Mouse (Mus musculus) testis, adult 2 months (tissue): ENCODE data around the gene Layn. TPM values are rescaled to one million over a fixed set of nuclear protein-coding genes. Genes with fewer than 3 reads are reported as not detected.

Experiments
- H3K27ac ChIP-seq: fragments of 200-500 bp; 2 replicates; pipeline ENCODE4 v1.5.1; 2012; ENCODE audit warnings: low read depth, low read length; ENCODE audit not compliant: control insufficient read depth, insufficient read depth
- H3K27me3 ChIP-seq: fragments of 200-500 bp; 2 replicates; pipeline ENCODE4 v1.6.1; 2012; ENCODE audit warnings: mild to moderate bottlenecking, low read length, moderate library complexity; ENCODE audit not compliant: control insufficient read depth, insufficient read depth
- H3K36me3 ChIP-seq: fragments of 200-500 bp; 2 replicates; pipeline ENCODE4 v1.6.1; 2012; ENCODE audit warnings: mild to moderate bottlenecking, low read length; ENCODE audit not compliant: control insufficient read depth, insufficient read depth
- H3K4me1 ChIP-seq: fragments of 200-500 bp; 2 replicates; pipeline ENCODE4 v1.6.1; 2012; ENCODE audit warnings: low read length; ENCODE audit not compliant: control insufficient read depth, insufficient read depth
- H3K4me3 ChIP-seq: fragments of 200-500 bp; 2 replicates; pipeline ENCODE4 v1.5.1; 2012; ENCODE audit warnings: low read depth, mild to moderate bottlenecking, low read length, moderate library complexity, mixed read lengths; ENCODE audit not compliant: control insufficient read depth
- CTCF ChIP-seq: fragments of 200-500 bp; IDR thresholded peaks from 2 replicates; pipeline ENCODE4 v1.5.1; 2012; ENCODE audit warnings: low read depth, mild to moderate bottlenecking, inconsistent platforms, low read length, moderate library complexity; ENCODE audit not compliant: control insufficient read depth, insufficient read depth, insufficient replicate concordance
- POLR2A ChIP-seq: fragments of 200-500 bp; IDR thresholded peaks from 2 replicates; pipeline ENCODE4 v1.6.1; 2012; ENCODE audit warnings: low read depth, mild to moderate bottlenecking, inconsistent platforms, low read length, moderate library complexity; ENCODE audit not compliant: control insufficient read depth
- polyA plus RNA-seq: library from polyadenylated mRNA; depleted of rRNA; stranded (reverse); fragments of >200 nt; gene quantifications from 2 replicates; pipeline ENCODE4 v1.2.3, GENCODE M21; 2012; rRNA removed

The Layn gene
- polyA plus RNA-seq = 0.61 and 0.65 TPM in 2 replicates

DNA sequence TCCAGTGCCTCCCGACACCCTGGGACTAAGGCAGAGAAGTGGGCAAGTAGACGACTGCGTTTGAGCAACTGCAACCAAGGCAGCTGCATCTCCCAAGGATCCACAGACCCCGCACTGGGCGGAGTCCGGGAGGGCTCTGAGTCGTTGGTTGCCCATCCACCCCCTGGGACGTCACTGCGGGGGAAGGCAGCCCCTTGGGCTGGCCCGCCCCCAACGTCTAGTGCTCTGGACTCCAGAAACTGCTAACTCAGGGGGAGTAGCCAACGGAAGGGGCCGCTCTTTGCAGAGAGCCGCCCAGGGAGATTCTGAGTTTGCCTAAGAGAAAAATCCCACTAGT lies at the start of gene Layn:
TSS of gene Layn (minus strand) at position 116 of the 337 bp plus-strand sequence.
- H3K4me3 ChIP-seq = peak within 1 kb of the TSS; percentile 66
- H3K36me3 ChIP-seq = no peaks in the 10 kb centered on the region
- no peaks in the 10 kb centered on the region for H3K27me3 ChIP-seq
- TF ChIP-seq POLR2A (no peak), CTCF (no peak)
- H3K27ac ChIP-seq = no peak within 1 kb of the TSS; the same call in 1 of the 2 replicates
- H3K4me1 ChIP-seq = peaks cover 9% of the 10 kb centered on the region

DNA sequence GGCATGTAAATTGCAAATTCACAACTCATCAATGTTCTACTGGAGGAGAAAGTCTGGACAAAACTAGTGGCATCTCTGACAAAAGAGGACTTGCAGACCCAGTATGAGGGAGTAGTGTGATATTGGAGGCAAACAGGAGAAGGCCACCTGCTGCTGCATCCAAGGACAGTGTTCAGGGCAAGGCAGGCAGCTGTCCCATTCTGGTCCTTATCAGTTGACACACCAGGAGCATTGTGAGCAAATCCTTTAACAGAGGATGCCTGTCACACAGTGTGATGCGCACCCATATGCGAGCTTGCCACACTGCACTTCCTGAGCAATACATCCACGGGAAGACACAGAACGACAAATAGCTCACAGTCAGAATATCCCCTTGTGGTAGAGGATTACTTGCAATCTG lies 37.9 kb upstream of the Layn start:
- no peak overlapping the region; the same call in 1 of the 2 replicates for H3K4me3 ChIP-seq
- TF ChIP-seq POLR2A (peak; percentile 59; the same call in 1 of the 2 replicates), CTCF (no peak)

DNA sequence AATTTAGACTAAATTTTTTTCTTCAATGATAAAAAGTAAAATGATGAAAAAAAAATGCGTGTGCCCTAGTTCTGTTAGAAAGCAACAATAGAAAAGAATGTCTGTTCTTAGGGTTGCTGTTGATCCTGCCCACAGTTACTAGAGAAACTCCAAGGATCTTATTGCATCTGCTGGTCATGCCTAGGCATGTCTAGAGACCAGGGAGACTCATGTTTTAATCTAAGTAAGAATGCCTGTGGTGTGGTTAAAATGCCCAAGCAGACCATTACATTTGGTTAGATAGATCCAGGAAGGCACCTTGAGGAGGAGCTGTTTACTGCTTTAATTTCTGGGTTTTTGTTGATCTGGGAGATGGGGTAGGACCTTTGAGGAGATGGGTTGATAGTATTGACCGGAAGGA lies 28.9 kb upstream of the Layn start:
- no peak for TF ChIP-seq POLR2A
- TF ChIP-seq CTCF = no peak
- Histone ChIP-seq H3K36me3 (peaks cover 2% of the 10 kb centered on the region; the same call in 1 of the 2 replicates), H3K27ac (no peak overlapping the region), H3K4me1 (peaks cover 4% of the 10 kb centered on the region; the same call in 1 of the 2 replicates), H3K4me3 (no peak overlapping the region; the same call in 1 of the 2 replicates), H3K27me3 (no peaks in the 10 kb centered on the region)

More for the DNA sequence above, 37.9 kb upstream of the Layn start:
- Histone ChIP-seq H3K27me3 (no peaks in the 10 kb centered on the region), H3K4me1 (no peaks in the 10 kb centered on the region), H3K36me3 (no peaks in the 10 kb centered on the region), H3K27ac (no peak overlapping the region)

DNA sequence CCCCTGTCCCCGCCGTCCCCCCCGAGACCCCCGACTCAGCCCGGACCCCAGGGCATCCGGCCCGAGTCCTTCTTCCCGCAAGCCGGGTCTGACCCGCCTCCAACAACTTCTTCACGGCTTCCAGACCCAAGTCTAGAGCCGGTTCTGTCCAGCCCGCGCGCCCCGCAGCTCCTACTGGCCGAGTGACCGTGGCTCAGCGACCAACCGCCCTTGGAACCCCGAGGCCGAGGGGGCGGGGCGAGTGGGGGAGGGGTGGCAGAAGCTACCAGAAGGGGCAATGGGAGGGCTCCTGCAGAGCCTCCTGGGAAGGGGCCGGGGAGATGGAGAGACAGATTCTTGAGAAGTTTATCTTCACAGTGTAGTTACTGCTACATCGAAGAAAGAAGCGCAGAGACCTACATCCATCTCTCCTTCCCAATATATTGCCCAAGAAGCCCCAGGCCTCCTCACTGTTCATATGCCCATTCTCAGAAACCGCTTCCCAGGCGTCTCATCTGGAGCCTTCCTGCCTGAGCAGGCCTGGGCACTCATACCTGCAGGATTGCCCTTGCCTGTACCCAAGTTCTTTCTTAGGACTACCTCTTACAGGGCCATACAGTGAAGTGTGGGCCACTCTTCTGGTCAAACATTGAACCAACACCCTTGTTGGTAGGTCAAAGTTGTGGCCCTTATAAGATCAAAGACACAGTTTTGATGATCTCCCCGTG lies 27.1 kb upstream of the Layn start:
- peak overlapping the region; percentile 99 for H3K27ac ChIP-seq
- no peaks in the 10 kb centered on the region for H3K27me3 ChIP-seq
- peaks cover 4% of the 10 kb centered on the region; the same call in 1 of the 2 replicates for H3K4me1 ChIP-seq
- TF ChIP-seq POLR2A = peak; percentile 82; the same call in 1 of the 2 replicates
- TF ChIP-seq CTCF = no peak
- peak overlapping the region; percentile 92 for H3K4me3 ChIP-seq
- H3K36me3 ChIP-seq = peaks cover 2% of the 10 kb centered on the region; the same call in 1 of the 2 replicates

DNA sequence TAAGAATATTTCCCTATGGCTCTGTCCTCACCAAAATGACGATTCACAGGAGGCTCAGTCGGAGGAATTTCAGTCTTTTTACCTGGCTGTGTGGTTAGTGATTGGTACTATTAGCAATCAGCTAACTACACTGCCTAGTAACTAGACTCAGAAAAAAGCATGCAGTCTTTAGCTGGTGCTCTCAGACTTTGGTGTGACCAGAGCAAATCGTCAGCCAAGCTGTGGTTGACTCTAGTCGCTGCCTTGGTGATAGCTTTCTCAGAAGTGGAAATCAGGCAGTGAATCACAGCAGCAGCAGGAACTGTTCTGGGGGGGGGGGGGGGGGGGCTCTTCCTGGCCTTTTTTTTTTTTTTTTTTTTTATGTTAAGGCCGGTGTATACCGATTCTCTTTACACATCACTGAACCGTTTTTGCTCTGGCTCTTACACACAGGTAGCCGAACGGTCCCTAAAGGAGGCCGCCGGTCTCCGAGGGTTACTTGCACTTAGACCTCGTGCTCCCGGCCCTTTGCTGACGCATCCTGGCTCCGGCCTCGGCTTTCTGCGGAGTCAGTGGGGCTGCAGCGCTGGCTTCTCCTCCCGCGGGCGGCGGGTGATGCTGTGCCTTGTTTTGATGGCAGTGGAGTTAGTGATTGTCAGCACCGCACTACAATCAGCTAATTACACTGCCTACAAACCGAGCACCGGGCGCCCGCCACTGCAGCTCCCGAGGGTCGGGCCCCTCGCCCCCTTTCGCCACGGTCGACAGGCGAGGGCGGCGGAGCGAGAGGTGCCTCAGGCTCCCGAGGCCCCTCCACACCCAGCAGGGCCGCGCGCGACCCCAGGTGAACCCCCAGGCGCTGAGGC lies 26.3 kb upstream of the Layn start:
- H3K27ac ChIP-seq = peak overlapping the region; percentile 99

DNA sequence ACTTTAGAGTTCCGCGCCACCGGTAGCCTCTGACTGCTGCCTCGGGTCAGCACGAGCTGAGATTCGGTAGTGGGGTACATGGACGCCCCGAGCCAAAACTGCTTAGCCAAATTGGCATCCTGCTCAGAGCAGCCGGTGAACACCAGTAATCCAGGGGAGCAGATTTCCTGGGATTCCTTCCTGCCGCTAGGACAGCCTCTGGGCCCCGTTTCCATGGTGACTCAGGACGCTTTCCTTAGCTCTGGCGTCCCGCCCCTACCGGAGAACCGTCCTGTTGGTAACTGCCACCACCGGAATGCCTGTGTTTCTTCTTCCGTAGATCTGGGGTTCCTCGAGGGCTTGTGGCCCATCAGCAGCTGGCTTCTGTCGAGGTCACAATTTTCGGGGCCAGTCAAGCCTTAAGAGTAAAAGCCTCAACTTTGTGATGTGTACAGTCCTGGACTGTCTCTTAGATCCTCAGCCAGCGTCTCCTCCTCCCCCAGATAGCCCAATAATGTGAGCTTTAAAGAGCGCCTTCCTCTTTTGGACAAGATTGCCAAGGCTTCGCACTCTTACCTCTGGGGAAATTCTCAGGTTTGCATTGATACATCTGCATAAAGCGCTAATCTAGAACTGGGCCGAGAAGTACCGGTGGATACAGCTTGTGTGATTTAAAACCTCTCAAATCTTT lies 25.0 kb upstream of the Layn start, which contains the start of gene 4833427G06Rik:
TSS of gene 4833427G06Rik (minus strand) at position 323 of the 670 bp plus-strand sequence.
- Histone ChIP-seq H3K36me3 (peaks cover 4% of the 10 kb centered on the region), H3K27me3 (no peaks in the 10 kb centered on the region), H3K4me1 (peaks cover 4% of the 10 kb centered on the region; the same call in 1 of the 2 replicates), H3K27ac (peak within 1 kb of the TSS; percentile 99), H3K4me3 (peak within 1 kb of the TSS; percentile 93)
- TF ChIP-seq POLR2A (peak; percentile 93), CTCF (peak; percentile 22; the same call in 1 of the 2 replicates)

More for the DNA sequence above, 26.3 kb upstream of the Layn start:
- peaks cover 4% of the 10 kb centered on the region; the same call in 1 of the 2 replicates for H3K4me1 ChIP-seq
- no peaks in the 10 kb centered on the region for H3K27me3 ChIP-seq
- H3K36me3 ChIP-seq = peaks cover 2% of the 10 kb centered on the region; the same call in 1 of the 2 replicates
- TF ChIP-seq POLR2A = peak; percentile 37; the same call in 1 of the 2 replicates
- no peak for TF ChIP-seq CTCF
- peak overlapping the region; percentile 92 for H3K4me3 ChIP-seq
